Mouse (Mus musculus) olfactory bulb, adult 2 months (tissue): Measurements from ENCODE around the gene Lsm14a.

Source experiments
- CTCF ChIP-seq: fragments of 200-500 bp; IDR thresholded peaks from 2 replicates; pipeline ENCODE4 v1.5.1; 2012; ENCODE audit warnings: low read depth, mild to moderate bottlenecking, low read length, moderate library complexity; ENCODE audit not compliant: insufficient read depth
- POLR2A ChIP-seq: fragments of 200-500 bp; IDR thresholded peaks from 2 replicates; pipeline ENCODE4 v1.6.1; 2012; ENCODE audit warnings: mild to moderate bottlenecking, low read depth, low read length, moderate library complexity; ENCODE audit not compliant: insufficient read depth

DNA sequence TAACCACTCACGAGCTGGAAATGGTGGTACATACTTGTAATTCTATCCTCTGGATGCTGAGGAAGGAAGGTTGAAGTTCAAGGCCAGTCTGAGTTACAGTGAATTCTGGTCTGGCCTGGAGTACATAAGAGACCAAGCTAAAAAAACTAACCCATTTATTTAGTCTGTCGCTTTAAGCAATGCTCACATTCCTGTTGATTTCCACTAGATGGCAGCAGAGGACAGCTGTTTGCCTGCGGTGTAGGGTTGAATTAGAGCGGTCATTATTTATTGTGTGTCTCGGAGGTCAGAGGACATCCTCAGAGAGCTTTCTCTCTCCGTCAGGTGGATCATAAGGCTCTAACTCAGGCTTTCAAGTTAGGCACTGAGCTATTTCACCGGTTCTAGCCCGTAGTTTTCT lies 14.4 kb upstream of the Lsm14a start:
- TF ChIP-seq POLR2A (no peak), CTCF (no peak)
